Mouse (Mus musculus): ENCODE measurements around the gene Xaf1. TPM values are rescaled to one million over a fixed set of nuclear protein-coding genes. Genes with fewer than 3 reads are reported as not detected.
A peak's percentile ranks its signal among the peaks of the same experiment; 100 is the strongest.
"Not testable (repeated sequence)": the region's sequence is repeated elsewhere in the genome, so short reads cannot be mapped to it uniquely, and the experiment has no call there.

The Xaf1 gene
- polyA plus RNA-seq, 1 experiment from 2014 or later, result 28.3 TPM

GRCm38 (mm10) chr11:72342549-72343237 lies 41.3 kb downstream of the Xaf1 start:
- no peak overlapping the region for H3K27ac ChIP-seq
- no peaks in the 10 kb centered on the region for H3K27me3 ChIP-seq (ENCODE audit: insufficient read depth, low read length)
- H3K4me1 ChIP-seq (replicated peaks; ENCODE audit: insufficient read depth, low read length), result 0 out of 2 replicates have a peak, but pooled peaks cover 10% of the 10 kb centered on the region
- ATAC-seq (replicated peaks; ENCODE audit: low FRiP score, low read depth) (peak; percentile 68; the same call in 1 of the 2 replicates), DNase-seq (ENCODE audit: low spot score) (peak; percentile 89)
- no peak overlapping the region for H3K4me3 ChIP-seq (replicated peaks; ENCODE audit: low read depth, low read length)
- no peaks in the 10 kb centered on the region for H3K9me3 ChIP-seq (replicated peaks; ENCODE audit: low read length)
- 11% methylated on average over 7 of the region's 7 CpGs for WGBS
- no peak overlapping the region for H3K4me2 ChIP-seq (ENCODE audit: low read length)
- peak; percentile 87 for TF ChIP-seq CTCF (IDR thresholded peaks at IDR 0.05; ENCODE audit: low read depth)
- no peak overlapping the region for H3K9ac ChIP-seq (ENCODE audit: low read depth, low read length)
- no peaks in the 10 kb centered on the region for H3K36me3 ChIP-seq (ENCODE audit: insufficient read depth, low read length)

GRCm38 (mm10) chr11:72343238-72343625 lies 41.8 kb downstream of the Xaf1 start:
- H3K4me3 ChIP-seq (replicated peaks; ENCODE audit: low read depth, low read length); H3K9me3 ChIP-seq (replicated peaks; ENCODE audit: low read length); H3K36me3 ChIP-seq (ENCODE audit: insufficient read depth, low read length); H3K27me3 ChIP-seq (ENCODE audit: insufficient read depth, low read length); H3K9ac ChIP-seq (ENCODE audit: low read depth, low read length); ATAC-seq (replicated peaks; ENCODE audit: low FRiP score, low read depth); DNase-seq (ENCODE audit: low spot score); H3K4me2 ChIP-seq (ENCODE audit: low read length); H3K27ac ChIP-seq; H3K4me1 ChIP-seq (replicated peaks; ENCODE audit: insufficient read depth, low read length): not testable (repeated sequence)
- WGBS, result 84% methylated on average over 5 of the region's 5 CpGs

GRCm38 (mm10) chr11:72343904-72344303 lies 42.5 kb downstream of the Xaf1 start:
- DNase-seq (ENCODE audit: low spot score), result peak; percentile 77
- Histone ChIP-seq H3K4me1 (replicated peaks; ENCODE audit: insufficient read depth, low read length) (peaks cover 6% of the 10 kb centered on the region; the same call in 1 of the 2 replicates), H3K4me2 (ENCODE audit: low read length) (no peak overlapping the region), H3K27me3 (ENCODE audit: insufficient read depth, low read length) (no peaks in the 10 kb centered on the region), H3K9ac (ENCODE audit: low read depth, low read length) (no peak overlapping the region), H3K4me3 (replicated peaks; ENCODE audit: low read depth, low read length) (no peak overlapping the region), H3K36me3 (ENCODE audit: insufficient read depth, low read length) (no peaks in the 10 kb centered on the region), H3K9me3 (replicated peaks; ENCODE audit: low read length) (no peaks in the 10 kb centered on the region), H3K27ac (no peak overlapping the region)
- ATAC-seq (replicated peaks; ENCODE audit: low FRiP score, low read depth), result no peak
- 23% methylated on average over 8 of the region's 8 CpGs for WGBS
- TF ChIP-seq CTCF (IDR thresholded peaks at IDR 0.05; ENCODE audit: low read depth), result peak; percentile 79

- Histone ChIP-seq H3K9ac (ENCODE audit: low read depth, low read length) (no peak overlapping the region), H3K27me3 (ENCODE audit: insufficient read depth, low read length) (no peaks in the 10 kb centered on the region), H3K4me1 (replicated peaks; ENCODE audit: insufficient read depth, low read length) (peaks cover under 1% of the 10 kb centered on the region; the same call in 1 of the 2 replicates), H3K9me3 (replicated peaks; ENCODE audit: low read length) (no peaks in the 10 kb centered on the region), H3K36me3 (ENCODE audit: insufficient read depth, low read length) (no peaks in the 10 kb centered on the region), H3K27ac (no peak overlapping the region), H3K4me3 (replicated peaks; ENCODE audit: low read depth, low read length) (no peak overlapping the region), H3K4me2 (ENCODE audit: low read length) (no peak overlapping the region)
- no peak for TF ChIP-seq CTCF (IDR thresholded peaks at IDR 0.05; ENCODE audit: low read depth)
- 84% methylated on average over 11 of the region's 11 CpGs for WGBS
- DNase-seq (ENCODE audit: low spot score), result no peak
- ATAC-seq (replicated peaks; ENCODE audit: low FRiP score, low read depth), result no peak
Observed at GRCm38 (mm10) chr11:72344486-72344885, 43.1 kb downstream of the Xaf1 start.

- 42% methylated on average over 10 of the region's 10 CpGs for WGBS
- Histone ChIP-seq H3K36me3 (ENCODE audit: insufficient read depth, low read length) (no peaks in the 10 kb centered on the region), H3K27me3 (ENCODE audit: insufficient read depth, low read length) (no peaks in the 10 kb centered on the region), H3K4me3 (replicated peaks; ENCODE audit: low read depth, low read length) (no peak overlapping the region), H3K9me3 (replicated peaks; ENCODE audit: low read length) (no peaks in the 10 kb centered on the region), H3K27ac (no peak overlapping the region), H3K4me1 (replicated peaks; ENCODE audit: insufficient read depth, low read length) (no peaks in the 10 kb centered on the region; the same call in 1 of the 2 replicates), H3K9ac (ENCODE audit: low read depth, low read length) (no peak overlapping the region), H3K4me2 (ENCODE audit: low read length) (no peak overlapping the region)
- no peak for ATAC-seq (replicated peaks; ENCODE audit: low FRiP score, low read depth)
- DNase-seq (ENCODE audit: low spot score), result no peak
- no peak for TF ChIP-seq CTCF (IDR thresholded peaks at IDR 0.05; ENCODE audit: low read depth)
Observed at GRCm38 (mm10) chr11:72348563-72348962, 47.1 kb downstream of the Xaf1 start.

- Histone ChIP-seq H3K36me3 (ENCODE audit: insufficient read depth, low read length) (no peaks in the 10 kb centered on the region), H3K27me3 (ENCODE audit: insufficient read depth, low read length) (no peaks in the 10 kb centered on the region), H3K4me2 (ENCODE audit: low read length) (no peak overlapping the region), H3K9ac (ENCODE audit: low read depth, low read length) (no peak overlapping the region), H3K27ac (no peak overlapping the region), H3K9me3 (replicated peaks; ENCODE audit: low read length) (no peaks in the 10 kb centered on the region), H3K4me1 (replicated peaks; ENCODE audit: insufficient read depth, low read length) (no peaks in the 10 kb centered on the region; the same call in 1 of the 2 replicates), H3K4me3 (replicated peaks; ENCODE audit: low read depth, low read length) (no peak overlapping the region)
- no peak for TF ChIP-seq CTCF (IDR thresholded peaks at IDR 0.05; ENCODE audit: low read depth)
- WGBS, result 43% methylated on average over 8 of the region's 8 CpGs
- no peak for DNase-seq (ENCODE audit: low spot score)
- ATAC-seq (replicated peaks; ENCODE audit: low FRiP score, low read depth), result no peak
Observed at GRCm38 (mm10) chr11:72349016-72349415, 47.6 kb downstream of the Xaf1 start.

Data from kidney, postnatal 0 days (tissue).